Mouse (Mus musculus) adrenal gland, postnatal 36 days (tissue): ENCODE measurements at regions not wholly inside any gene's neighbourhood (a gene's known extent, or its start where the extent isn't known, plus 50 kb on each side); places are given as distances from the start of the nearest gene placed in this dataset.

Experiments used
- DNase-seq, 2 experiments: peaks; one replicate each; pipeline ENCODE4 v3.0.0; 2021; ENCODE audit warnings: mixed read lengths in 1 of 2

DNA sequence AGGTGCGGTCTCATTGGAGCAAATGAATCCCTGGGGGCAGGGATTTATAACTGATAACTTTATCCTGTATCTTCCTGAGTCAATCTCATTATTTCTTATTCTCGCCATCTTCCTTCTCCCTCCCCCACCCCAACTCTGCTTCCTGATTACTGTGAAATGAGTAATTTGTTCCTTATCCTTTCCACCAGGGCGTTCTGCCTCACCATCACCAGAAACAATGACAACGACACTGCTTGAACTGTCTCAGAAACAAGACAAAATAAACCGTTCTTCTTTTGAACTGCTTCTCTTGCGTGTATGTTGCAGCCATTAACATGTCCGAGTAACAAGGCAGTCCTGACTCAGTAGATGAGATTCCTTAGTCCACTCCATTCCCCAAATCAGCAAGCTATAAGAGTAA is 246.0 kb upstream of the Trib2 start:
- DNase-seq: no peak

DNA sequence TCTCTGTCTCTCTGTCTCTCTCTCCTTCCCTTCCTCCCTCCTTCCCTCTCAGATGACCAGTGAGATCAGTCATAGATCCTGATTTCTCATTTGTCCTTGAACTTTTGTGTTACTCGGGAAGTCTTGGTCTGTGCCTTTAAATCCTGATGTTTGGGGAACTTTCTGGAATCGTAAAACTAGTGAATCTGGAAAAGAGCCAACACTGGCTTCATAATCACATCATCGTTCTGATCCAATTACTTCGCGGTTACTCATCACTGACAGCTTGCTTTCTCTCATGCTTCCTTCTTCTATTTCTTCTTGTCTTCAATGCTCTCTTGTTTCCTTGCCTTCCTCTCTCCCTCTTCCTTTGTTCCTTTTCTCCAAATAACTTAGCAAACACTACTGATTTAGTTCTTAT is 243.7 kb upstream of the Trib2 start:
- peak in 1 of 2 experiments; percentile 16 for DNase-seq

GRCm38 (mm10) chr12:16058255-16058654 is 241.5 kb upstream of the Trib2 start:
- DNase-seq: no peak

- no peak for DNase-seq
These were observed 240.1 kb upstream of the Trib2 start for GRCm38 (mm10) chr12:16056831-16057230.

DNA sequence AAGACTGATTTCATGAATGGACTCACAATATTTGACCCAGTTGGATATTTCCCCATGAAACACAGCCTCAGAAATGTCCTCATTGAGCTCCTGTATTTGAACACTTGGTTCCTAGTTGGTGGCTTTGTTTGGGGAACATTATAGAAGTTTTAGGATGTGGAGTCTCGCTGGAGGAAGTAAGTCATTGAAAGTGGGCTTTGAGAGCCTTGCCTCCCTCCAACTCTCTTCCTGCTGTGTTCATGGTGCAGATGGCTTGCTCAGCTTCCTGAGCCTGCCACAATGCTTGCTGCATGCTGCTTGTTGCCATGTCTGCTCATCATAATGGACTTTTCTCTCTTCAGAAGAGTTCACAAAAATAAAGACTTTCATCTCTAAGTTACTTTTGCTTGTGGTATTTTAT is 239.5 kb upstream of the Trib2 start:
- no peak for DNase-seq

- no peak for DNase-seq
These were observed 237.9 kb upstream of the Trib2 start for GRCm38 (mm10) chr12:16054591-16054990.

DNA sequence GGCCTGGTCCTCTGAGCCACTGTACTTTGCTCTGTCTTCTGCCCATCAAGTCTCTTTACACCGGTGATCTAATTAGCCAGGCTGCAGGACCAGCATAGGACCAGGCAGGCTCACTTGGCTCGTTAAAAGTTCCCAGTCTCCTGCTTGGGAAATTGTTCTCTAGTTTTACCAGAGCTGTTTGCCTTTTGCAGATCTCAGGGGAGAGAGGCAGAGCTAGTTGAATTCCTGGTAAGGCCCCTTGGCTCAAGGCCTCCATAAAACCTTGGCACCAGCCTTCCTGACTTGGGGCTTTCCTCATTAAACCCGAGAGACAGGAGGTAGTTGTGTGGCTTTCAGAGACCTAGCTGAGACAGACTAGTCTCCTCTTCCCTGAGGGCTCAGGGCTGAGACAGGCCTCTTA is 237.0 kb upstream of the Trib2 start:
- DNase-seq: peak in 1 of 2 experiments; percentile 25

DNA sequence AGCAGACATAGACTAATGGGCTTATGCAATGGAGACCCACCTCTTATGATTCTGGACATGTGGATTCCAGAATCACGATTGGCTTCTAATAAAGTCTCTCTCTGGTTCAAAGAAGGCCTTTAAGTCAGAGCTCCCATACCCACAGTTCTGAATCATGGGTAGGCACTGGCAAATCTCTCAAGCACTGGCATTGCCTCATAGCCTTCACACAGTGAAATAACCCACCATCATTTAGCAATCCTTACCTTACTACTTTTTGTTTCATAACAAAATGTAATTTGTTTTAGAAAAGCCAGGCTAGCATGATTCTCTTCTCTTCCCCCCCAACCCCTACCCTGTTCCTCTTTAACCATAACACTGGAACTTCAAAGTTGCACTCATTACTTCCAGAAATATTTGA is 236.3 kb upstream of the Trib2 start:
- no peak for DNase-seq

DNA sequence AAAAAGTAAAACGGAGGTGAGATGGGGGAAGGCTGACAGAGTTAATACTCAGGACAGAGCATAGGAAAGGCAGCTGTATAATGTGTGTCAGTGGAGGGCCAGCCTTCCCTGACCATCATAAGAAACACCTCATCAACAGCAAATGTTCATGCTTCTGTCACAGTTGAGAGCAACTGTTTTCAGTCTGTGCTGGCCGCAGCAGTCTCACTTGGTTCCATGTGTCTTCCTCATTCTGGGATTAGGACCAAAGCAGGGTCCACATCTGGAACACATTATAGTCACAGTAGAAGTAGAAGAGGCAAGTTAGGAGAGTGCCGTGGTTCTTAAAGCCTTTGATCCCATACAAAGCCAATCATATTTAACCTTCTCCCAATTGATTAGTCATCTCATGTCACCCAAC is 235.6 kb upstream of the Trib2 start:
- DNase-seq: no peak

- DNase-seq: no peak
These were observed 234.7 kb upstream of the Trib2 start for GRCm38 (mm10) chr12:16051439-16051838.

GRCm38 (mm10) chr12:16049545-16049944 is 232.8 kb upstream of the Trib2 start:
- no peak for DNase-seq

GRCm38 (mm10) chr12:16046643-16047042 is 229.9 kb upstream of the Trib2 start:
- no peak for DNase-seq

GRCm38 (mm10) chr12:16045791-16046494 is 229.2 kb upstream of the Trib2 start:
- no peak for DNase-seq

GRCm38 (mm10) chr12:16043466-16044214 is 226.9 kb upstream of the Trib2 start:
- no peak for DNase-seq

- DNase-seq: no peak
These were observed 225.6 kb upstream of the Trib2 start for GRCm38 (mm10) chr12:16042362-16042761.

GRCm38 (mm10) chr12:16041129-16041528 is 224.4 kb upstream of the Trib2 start:
- DNase-seq: no peak

DNA sequence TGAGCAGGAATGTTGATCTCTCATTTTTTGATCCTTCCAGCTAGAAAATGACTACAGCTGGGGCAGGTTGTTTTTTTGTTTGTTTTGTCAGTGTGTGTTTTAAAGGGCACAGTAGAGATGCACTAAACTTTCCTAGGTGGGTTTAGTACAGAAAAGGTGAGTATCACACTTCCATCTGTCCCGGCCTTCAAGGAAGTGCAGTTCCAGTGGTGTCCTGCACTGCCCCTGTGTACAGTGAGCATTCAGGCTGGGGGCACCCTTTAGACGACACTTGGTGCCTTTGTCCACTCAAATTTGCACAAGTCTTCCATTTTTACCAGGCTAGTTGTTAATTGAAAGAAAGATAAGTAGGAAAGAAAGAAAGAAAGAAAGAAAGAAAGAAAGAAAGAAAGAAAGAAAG is 218.8 kb upstream of the Trib2 start:
- DNase-seq: no peak

GRCm38 (mm10) chr12:16034691-16035515 is 218.2 kb upstream of the Trib2 start:
- DNase-seq: no peak

- no peak for DNase-seq
These were observed 209.9 kb upstream of the Trib2 start for GRCm38 (mm10) chr12:16026654-16027053.

DNA sequence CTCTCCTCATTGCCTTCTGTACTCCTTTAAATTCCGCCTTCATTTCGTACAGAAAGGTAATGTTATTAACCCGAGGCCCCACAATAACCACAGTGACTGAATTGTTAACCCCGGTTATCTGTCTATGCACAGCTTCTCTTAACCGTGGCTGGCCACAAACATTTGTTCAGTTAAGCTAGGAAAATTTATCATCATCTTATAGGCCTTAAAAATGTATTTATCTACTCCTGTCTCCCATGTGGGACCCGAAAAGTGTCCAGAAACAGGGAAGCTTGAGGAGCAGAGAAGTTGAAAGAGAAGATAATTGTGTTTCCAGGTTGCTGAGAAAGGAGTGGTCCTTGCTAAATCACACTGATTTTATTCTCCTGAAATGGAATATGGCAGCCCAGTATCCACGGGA is 206.6 kb upstream of the Trib2 start:
- no peak for DNase-seq

DNA sequence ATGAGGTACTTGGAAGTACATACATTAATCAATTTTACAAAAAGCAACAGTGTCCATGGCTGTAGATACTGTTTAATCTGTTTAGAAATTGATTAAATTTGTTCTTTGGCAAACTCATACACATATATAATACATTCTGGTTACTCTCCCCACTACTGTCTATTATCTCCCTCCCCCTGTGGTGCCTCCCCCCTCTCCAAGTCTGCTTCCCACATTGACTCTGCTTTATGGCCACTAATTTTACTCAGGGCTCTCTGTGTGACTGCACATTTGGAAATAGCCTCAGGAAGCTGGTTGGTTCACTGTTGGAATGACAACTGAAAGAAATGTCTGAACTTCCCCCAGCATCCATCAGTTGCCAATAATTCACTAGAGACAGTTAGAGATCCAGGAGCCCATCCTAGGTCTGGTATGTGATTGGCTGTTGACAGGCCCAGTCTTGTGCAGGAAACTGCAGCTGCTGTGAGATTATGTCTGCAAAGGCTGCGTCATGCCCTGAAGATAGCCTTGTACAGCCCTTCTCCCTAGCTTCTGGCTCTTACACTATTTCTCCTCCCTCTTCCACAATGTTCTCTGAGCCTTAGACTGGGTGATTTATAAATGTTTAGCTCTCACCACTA is 204.6 kb upstream of the Trib2 start:
- no peak for DNase-seq

DNA sequence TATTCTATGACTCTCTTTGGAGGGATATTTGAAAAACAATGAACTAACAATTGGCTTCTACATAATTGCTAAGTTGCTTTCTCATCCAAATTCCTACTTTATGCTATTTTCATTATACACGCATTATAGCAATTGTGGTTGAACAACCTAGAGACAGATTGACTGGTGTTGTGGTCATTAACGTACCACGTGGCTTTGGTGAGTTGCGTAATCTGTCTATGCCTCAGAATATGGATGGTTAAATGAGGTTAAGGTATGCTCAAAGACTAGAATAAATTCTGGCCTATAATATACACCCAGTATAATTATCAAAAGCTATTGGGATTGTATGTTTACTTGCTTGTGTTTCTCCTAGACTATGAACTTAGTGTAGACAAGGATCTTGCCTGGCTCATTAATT is 201.5 kb upstream of the Trib2 start:
- no peak for DNase-seq

GRCm38 (mm10) chr12:16016621-16017020 is 199.9 kb upstream of the Trib2 start:
- no peak for DNase-seq
